Mouse (Mus musculus) liver, postnatal 0 days (tissue): ENCODE measurements around the gene 1700056E22Rik. TPM values are rescaled to one million over a fixed set of nuclear protein-coding genes. Genes with fewer than 3 reads are reported as not detected.
A peak's percentile ranks its signal among the peaks of the same experiment; 100 is the strongest.

Source experiments
- ATAC-seq: fragments of 200-750 bp; cut with Nextera tagmentation; 2 replicates; pipeline ENCODE4 v1.8.0; 2017; ENCODE audit warnings: mild to moderate bottlenecking, moderate library complexity
- DNase-seq: peaks from one replicate; pipeline ENCODE4 v3.0.0-alpha.2; 2016
- H3K27ac ChIP-seq: fragments of 300-500 bp; sonication (generic); 2 replicates; pipeline ENCODE4 v1.5.1; 2014; ENCODE audit warnings: antibody characterized with exemption, moderate library complexity, mild to moderate bottlenecking, low read depth
- H3K27me3 ChIP-seq: fragments of 300-500 bp; sonication (generic); 2 replicates; pipeline ENCODE4 v1.6.1; 2014; ENCODE audit warnings: low read length, control low read depth, mixed read lengths; ENCODE audit not compliant: insufficient read depth
- H3K36me3 ChIP-seq: fragments of 300-500 bp; sonication (generic); replicated peaks from 2 replicates; pipeline ENCODE4 v1.6.1; 2014; ENCODE audit warnings: mild to moderate bottlenecking, control low read depth, low read length, moderate library complexity, mixed read lengths; ENCODE audit not compliant: insufficient read depth
- H3K4me1 ChIP-seq: fragments of 300-500 bp; sonication (generic); 2 replicates; pipeline ENCODE4 v1.6.1; 2014; ENCODE audit warnings: antibody characterized with exemption, mild to moderate bottlenecking, control low read depth; ENCODE audit not compliant: insufficient read depth
- H3K4me2 ChIP-seq: fragments of 300-500 bp; sonication (generic); 2 replicates; pipeline ENCODE4 v1.6.1; 2014; ENCODE audit warnings: low read depth, mild to moderate bottlenecking, low read length, moderate library complexity, mixed read lengths
- H3K4me3 ChIP-seq: fragments of 300-500 bp; sonication (generic); 2 replicates; pipeline ENCODE4 v1.5.1; 2014; ENCODE audit warnings: low read depth, low read length
- H3K9ac ChIP-seq: fragments of 300-500 bp; sonication (generic); replicated peaks from 2 replicates; pipeline ENCODE4 v1.6.1; 2014; ENCODE audit warnings: mild to moderate bottlenecking, moderate library complexity
- H3K9me3 ChIP-seq: fragments of 300-500 bp; sonication (generic); 2 replicates; pipeline ENCODE4 v1.6.1; 2016; ENCODE audit warnings: mild to moderate bottlenecking, control low read depth, low read length, mixed read lengths
- CTCF ChIP-seq: sonication (generic); IDR thresholded peaks from 2 replicates; pipeline ENCODE4 v1.5.1; 2016; ENCODE audit warnings: antibody characterized with exemption, low read depth
- EP300 ChIP-seq: IDR thresholded peaks from 2 replicates; pipeline ENCODE4 v1.6.1; 2016; ENCODE audit warnings: antibody characterized with exemption, low read depth, mild to moderate bottlenecking
- WGBS: fragments of 180-500 bp; shearing (Covaris S2); extraction: QIAGEN DNeasy Blood & Tissue Kit; methylation state at CpG from one replicate; pipeline ENCODE4 v1.1.7; 2014; ENCODE audit not compliant: insufficient replicate concordance; 5-methylcytosine and 5-hydroxymethylcytosine counted together
- polyA plus RNA-seq: library from polyadenylated mRNA; unstranded; fragments of >200 nt; fragmentation: Nextera tagmentation; extraction: Ambion mirVana; gene quantifications from 2 replicates; pipeline ENCODE4 v1.2.1, GENCODE M21; 2015

1700056E22Rik gene
- polyA plus RNA-seq, 1 experiment from 2014 or later: 2.4 TPM

DNA sequence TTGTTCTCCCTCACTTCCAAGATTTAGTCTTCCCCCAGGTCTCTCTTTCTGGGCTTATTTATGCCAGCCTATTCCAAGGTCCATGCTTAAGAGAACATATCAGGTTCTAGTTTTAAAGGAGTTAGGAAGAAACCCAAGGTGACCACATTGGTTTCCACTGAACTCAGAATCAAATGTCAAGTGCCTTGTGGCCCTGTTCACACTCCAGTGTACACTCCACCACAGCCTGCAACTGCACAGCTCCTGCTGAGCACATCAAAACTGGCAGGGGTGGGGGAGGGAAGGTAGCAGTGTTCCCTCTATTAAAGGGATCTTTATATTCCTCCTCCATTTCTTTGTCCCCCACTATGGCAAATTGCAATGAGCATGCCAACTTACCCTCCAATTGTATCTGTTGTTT, 28.0 kb downstream of the 1700056E22Rik start:
- Histone ChIP-seq H3K4me1 (no peaks in the 10 kb centered on the region), H3K27me3 (no peaks in the 10 kb centered on the region), H3K36me3 (no peaks in the 10 kb centered on the region), H3K9ac (no peak overlapping the region), H3K4me3 (no peak overlapping the region), H3K27ac (no peak overlapping the region), H3K9me3 (no peaks in the 10 kb centered on the region), H3K4me2 (no peak overlapping the region)
- no peak for TF ChIP-seq CTCF
- TF ChIP-seq EP300: no peak
- DNase-seq (no peak), ATAC-seq (no peak)

- Histone ChIP-seq H3K9me3 (no peaks in the 10 kb centered on the region; the same call in 1 of the 2 replicates), H3K4me2 (no peak overlapping the region), H3K4me3 (no peak overlapping the region), H3K36me3 (no peaks in the 10 kb centered on the region), H3K27ac (no peak overlapping the region), H3K9ac (no peak overlapping the region), H3K27me3 (no peaks in the 10 kb centered on the region), H3K4me1 (no peaks in the 10 kb centered on the region)
- DNase-seq (no peak), ATAC-seq (0 out of 2 replicates have a peak, but pooled peaks have one; percentile 25)
- no peak for TF ChIP-seq EP300
- TF ChIP-seq CTCF: no peak
- 32% methylated on average over 6 of the region's 6 CpGs for WGBS
Measured at GRCm38 (mm10) chr1:184005315-184006058, 28.6 kb downstream of the 1700056E22Rik start.

- H3K4me2 ChIP-seq: no peak overlapping the region
- DNase-seq: no peak
- no peak overlapping the region for H3K9ac ChIP-seq
- no peaks in the 10 kb centered on the region for H3K4me1 ChIP-seq
- H3K4me3 ChIP-seq: no peak overlapping the region
- TF ChIP-seq EP300 (no peak), CTCF (no peak)
- WGBS: 68% methylated on average over 2 of the region's 2 CpGs
- no peaks in the 10 kb centered on the region for H3K36me3 ChIP-seq
- H3K27ac ChIP-seq: no peak overlapping the region
- no peak for ATAC-seq
- no peaks in the 10 kb centered on the region; the same call in 1 of the 2 replicates for H3K9me3 ChIP-seq
- no peaks in the 10 kb centered on the region for H3K27me3 ChIP-seq
Measured at GRCm38 (mm10) chr1:184004311-184004710, 29.8 kb downstream of the 1700056E22Rik start.

GRCm38 (mm10) chr1:184002470-184002869, 31.6 kb downstream of the 1700056E22Rik start:
- ATAC-seq: no peak
- no peak for DNase-seq
- TF ChIP-seq CTCF: no peak
- no peak for TF ChIP-seq EP300
- no peak overlapping the region for H3K9ac ChIP-seq
- no peaks in the 10 kb centered on the region for H3K27me3 ChIP-seq
- no peak overlapping the region for H3K4me3 ChIP-seq
- no peak overlapping the region for H3K4me2 ChIP-seq
- no peaks in the 10 kb centered on the region for H3K4me1 ChIP-seq
- 71% methylated on average over 2 of the region's 2 CpGs for WGBS
- H3K27ac ChIP-seq: no peak overlapping the region
- no peaks in the 10 kb centered on the region; the same call in 1 of the 2 replicates for H3K9me3 ChIP-seq
- no peaks in the 10 kb centered on the region for H3K36me3 ChIP-seq

DNA sequence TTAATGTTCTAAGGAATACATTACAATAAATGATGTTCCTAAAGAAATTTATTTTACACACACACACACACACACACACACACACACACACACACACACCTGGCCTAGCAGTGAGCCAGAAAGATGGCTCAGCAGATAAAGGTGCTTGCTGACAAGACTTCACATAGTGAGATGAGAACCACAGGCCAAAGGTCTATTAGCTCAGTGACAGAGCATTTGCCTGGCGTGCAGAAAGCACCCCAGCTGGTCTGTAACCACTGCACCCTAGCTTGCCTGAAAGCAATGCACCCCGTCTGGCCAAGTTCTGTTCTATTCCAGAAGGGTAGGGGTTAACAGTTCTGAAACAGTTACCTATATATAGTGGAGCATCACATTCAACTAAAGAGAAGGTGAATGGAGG, 36.9 kb downstream of the 1700056E22Rik start:
- Histone ChIP-seq H3K36me3 (no peaks in the 10 kb centered on the region), H3K9ac (no peak overlapping the region), H3K27me3 (no peaks in the 10 kb centered on the region), H3K9me3 (no peaks in the 10 kb centered on the region; the same call in 1 of the 2 replicates), H3K4me3 (no peak overlapping the region), H3K4me2 (no peak overlapping the region), H3K27ac (no peak overlapping the region), H3K4me1 (no peaks in the 10 kb centered on the region)
- DNase-seq (no peak), ATAC-seq (no peak)
- TF ChIP-seq CTCF: no peak
- TF ChIP-seq EP300: no peak
- 43% methylated on average over 2 of the region's 2 CpGs for WGBS

- no peak overlapping the region for H3K4me3 ChIP-seq
- H3K4me2 ChIP-seq: no peak overlapping the region
- no peak for TF ChIP-seq EP300
- TF ChIP-seq CTCF: no peak
- no peaks in the 10 kb centered on the region for H3K9me3 ChIP-seq
- H3K36me3 ChIP-seq: no peaks in the 10 kb centered on the region
- no peak overlapping the region for H3K9ac ChIP-seq
- ATAC-seq (no peak), DNase-seq (no peak)
- H3K27me3 ChIP-seq: no peaks in the 10 kb centered on the region
- no peak overlapping the region for H3K27ac ChIP-seq
- H3K4me1 ChIP-seq: no peaks in the 10 kb centered on the region
- WGBS: 70% methylated on average over 2 of the region's 2 CpGs
Measured at GRCm38 (mm10) chr1:183991921-183992320, 42.2 kb downstream of the 1700056E22Rik start.
